In the genomic region with DNA sequence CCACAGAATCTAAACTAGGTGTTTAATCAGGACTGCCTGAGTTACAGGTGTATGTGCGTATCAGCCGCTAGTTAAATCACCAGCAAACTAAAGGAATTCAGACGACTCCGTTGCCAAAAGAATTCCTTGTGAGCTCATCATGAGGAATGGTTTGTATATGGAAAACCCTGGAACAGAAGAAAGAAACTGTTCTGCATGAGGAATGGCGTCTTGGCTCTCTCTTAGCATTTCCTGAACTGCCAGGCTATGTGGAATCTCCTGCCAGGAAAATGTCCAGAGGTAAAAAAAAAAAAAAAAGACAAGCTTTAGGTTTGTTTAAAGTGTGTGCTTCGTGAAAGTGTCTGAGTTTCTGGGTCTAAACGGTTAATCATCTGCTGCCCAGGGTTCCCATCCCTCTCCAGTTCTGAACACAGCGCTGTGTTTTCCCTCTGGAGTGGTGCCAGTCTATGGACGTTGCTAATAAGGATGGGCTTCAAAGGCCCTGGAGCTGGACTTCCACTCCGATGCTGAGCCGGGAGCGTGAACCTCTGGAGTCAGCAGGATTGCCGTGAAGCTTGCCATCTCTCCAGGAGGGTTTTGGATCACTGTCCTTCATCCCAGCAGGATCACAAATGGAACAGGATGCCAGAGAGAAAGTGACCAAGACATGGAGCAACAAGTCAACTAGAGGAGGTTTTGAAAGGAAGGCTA, we compare ENCODE assay signal across 10 mouse cellular contexts.
DNase-seq lines count a peak whose midpoint lies in the region; ATAC-seq and TF ChIP-seq lines count a peak whose summit lies in the region.
"Had no signal": no experiment of that assay in that cellular context is flagged by ENCODE, and none has a peak within 500 bp of the region (broad histone marks: within the 10 kb centered on the region; RNA-seq: fewer than 3 reads in every experiment).

No protein-coding gene starts in this region.

- H3K36me3 ChIP-seq in hindbrain, postnatal 0 days (ENCODE audit: insufficient read depth, low read length) = no peaks in the 10 kb centered on the region
- no peaks in the 10 kb centered on the region for H3K36me3 ChIP-seq in hindbrain, embryonic 13.5 days
- H3K36me3 ChIP-seq in limb, embryonic 13.5 days = no peaks in the 10 kb centered on the region

- H3K4me2 ChIP-seq in hindbrain, postnatal 0 days (ENCODE audit: low read depth, low read length) = no peak overlapping the region
- no peak overlapping the region for H3K4me2 ChIP-seq in hindbrain, embryonic 13.5 days
- peak overlapping the region; percentile 5; the same call in 1 of the 2 replicates for H3K4me2 ChIP-seq in limb, embryonic 13.5 days (replicated peaks)

- peak; percentile 46 for DNase-seq in hindbrain, postnatal 0 days (ENCODE audit: low spot score)
- peak; percentile 19 for DNase-seq in urinary bladder, postnatal 14 days (ENCODE audit: low spot score)
- DNase-seq in urinary bladder, postnatal 10 days (ENCODE audit: low spot score) = no peak
- DNase-seq in thymus, adult 18-20 months = no peak
- DNase-seq: adrenal gland, adult 8-10 months; gastrocnemius, postnatal 36 days; liver had no signal

- no peaks in the 10 kb centered on the region for H3K27me3 ChIP-seq in hindbrain, postnatal 0 days (ENCODE audit: insufficient read depth, low read length)
- H3K27me3 ChIP-seq in hindbrain, embryonic 13.5 days = no peaks in the 10 kb centered on the region
- H3K27me3 ChIP-seq in limb, embryonic 13.5 days = no peaks in the 10 kb centered on the region

- H3K4me3 ChIP-seq in hindbrain, postnatal 0 days (ENCODE audit: low read length) = no peak overlapping the region
- H3K4me3 ChIP-seq in hindbrain, embryonic 13.5 days = no peak overlapping the region
- no peak overlapping the region for H3K4me3 ChIP-seq in limb, embryonic 13.5 days

- no peaks in the 10 kb centered on the region for H3K9me3 ChIP-seq in hindbrain, postnatal 0 days (ENCODE audit: low read length)
- H3K9me3 ChIP-seq in hindbrain, embryonic 13.5 days = no peaks in the 10 kb centered on the region
- no peaks in the 10 kb centered on the region for H3K9me3 ChIP-seq in limb, embryonic 13.5 days

- no peak overlapping the region for H3K27ac ChIP-seq in hindbrain, postnatal 0 days
- no peak overlapping the region for H3K27ac ChIP-seq in hindbrain, embryonic 13.5 days
- peak overlapping the region; percentile 62; the same call in 1 of the 2 replicates for H3K27ac ChIP-seq in limb, embryonic 13.5 days

- no peak for ATAC-seq in hindbrain, postnatal 0 days
- ATAC-seq in hindbrain, embryonic 13.5 days (ENCODE audit: low FRiP score) = no peak
- ATAC-seq in limb, embryonic 13.5 days (ENCODE audit: low FRiP score, low read depth) = no peak
- no peak for ATAC-seq in megakaryocyte, adult 5-6 weeks (ENCODE audit: poor library complexity, severe bottlenecking)

- no peak overlapping the region for H3K9ac ChIP-seq in hindbrain, postnatal 0 days (replicated peaks; ENCODE audit: low read length)
- no peak overlapping the region for H3K9ac ChIP-seq in hindbrain, embryonic 13.5 days
- H3K9ac ChIP-seq in limb, embryonic 13.5 days = no peak overlapping the region

- WGBS in hindbrain, postnatal 0 days = 34% methylated on average over 13 of the region's 13 CpGs
- WGBS in hindbrain, embryonic 13.5 days = 54% methylated on average over 13 of the region's 13 CpGs
- 48% methylated on average over 13 of the region's 13 CpGs for WGBS in limb, embryonic 13.5 days

- no peak for TF ChIP-seq CTCF in hindbrain, postnatal 0 days (IDR thresholded peaks at IDR 0.05; ENCODE audit: low read depth)

- 0 out of 2 replicates have a peak, but pooled peaks cover 5% of the 10 kb centered on the region for H3K4me1 ChIP-seq in hindbrain, postnatal 0 days (ENCODE audit: insufficient read depth, low read length)
- H3K4me1 ChIP-seq in hindbrain, embryonic 13.5 days (replicated peaks) = peaks cover 23% of the 10 kb centered on the region
- H3K4me1 ChIP-seq in limb, embryonic 13.5 days = peaks cover 46% of the 10 kb centered on the region

Comparison
In these comparisons a context has a peak if more than half of its experiments do, and no peak if none do; other contexts are left out.
1. DNase-seq: peak in hindbrain, postnatal 0 days (single experiment) and urinary bladder, postnatal 14 days (single experiment); none in urinary bladder, postnatal 10 days (single experiment) and thymus, adult 18-20 months (0 of 2).